Comparison of ENCODE assay signal across 23 mouse cellular contexts in the genomic region with DNA sequence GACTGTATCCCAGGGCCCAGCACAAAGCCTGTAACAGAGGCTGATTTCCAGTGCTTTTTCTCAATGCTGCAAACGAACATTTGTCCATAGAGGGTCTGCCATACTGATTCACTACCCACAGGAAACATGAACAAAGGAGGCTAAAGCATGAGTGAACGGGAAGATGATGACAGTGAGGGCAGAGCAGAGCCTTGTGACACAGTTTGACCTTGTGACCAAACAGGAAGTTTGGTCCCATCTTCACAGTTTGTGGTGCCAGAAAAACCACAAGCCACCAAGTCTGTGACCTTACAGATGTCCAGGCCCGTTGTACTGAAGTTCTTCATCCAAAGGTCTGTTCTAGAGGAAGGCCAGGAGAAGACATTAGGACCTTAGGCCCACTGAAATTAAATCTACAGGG.
"Had no signal": no experiment of that assay in that cellular context is flagged by ENCODE, and none has a peak within 500 bp of the region (broad histone marks: within the 10 kb centered on the region; RNA-seq: fewer than 3 reads in every experiment).

No protein-coding gene starts in this region.

- H3K27me3 ChIP-seq: limb, embryonic 13.5 days; liver, embryonic 15.5 days; megakaryocyte, embryonic 14.5 days; midbrain, embryonic 13.5 days; neural tube, embryonic 13.5 days; stomach, embryonic 15.5 days had no signal

- H3K27ac ChIP-seq: kidney, postnatal 0 days; layer of hippocampus, adult 2 months; limb, embryonic 10.5 days; limb, embryonic 13.5 days; liver, embryonic 15.5 days; midbrain, embryonic 10.5 days; midbrain, embryonic 13.5 days; neural tube, embryonic 13.5 days; stomach, embryonic 15.5 days had no signal

- H3K9me3 ChIP-seq: limb, embryonic 10.5 days; limb, embryonic 13.5 days; liver, embryonic 15.5 days; midbrain, embryonic 10.5 days; midbrain, embryonic 13.5 days; neural tube, embryonic 13.5 days; stomach, embryonic 15.5 days had no signal

- H3K4me3 ChIP-seq: layer of hippocampus, adult 2 months; limb, embryonic 10.5 days; limb, embryonic 13.5 days; liver, embryonic 15.5 days; megakaryocyte, embryonic 14.5 days; midbrain, embryonic 10.5 days; midbrain, embryonic 13.5 days; myocyte; neural tube, embryonic 13.5 days; stomach, embryonic 15.5 days had no signal

- H3K9ac ChIP-seq: limb, embryonic 13.5 days; liver, embryonic 15.5 days; midbrain, embryonic 13.5 days; neural tube, embryonic 13.5 days; stomach, embryonic 15.5 days had no signal

- DNase-seq: kidney, adult 18-20 months; kidney, postnatal 25 days; layer of hippocampus, adult 9-11 months; liver; lung, adult 2 months; lung, postnatal 14 days; lung, postnatal 4 days; retina, postnatal 1 day; right cerebral cortex, postnatal 25 days; spleen, adult 18-20 months; thymus, adult 18-20 months had no signal

- H3K4me2 ChIP-seq: limb, embryonic 13.5 days; liver, embryonic 15.5 days; midbrain, embryonic 13.5 days; neural tube, embryonic 13.5 days; stomach, embryonic 15.5 days had no signal

- H3K36me3 ChIP-seq: limb, embryonic 10.5 days; limb, embryonic 13.5 days; liver, embryonic 15.5 days; midbrain, embryonic 10.5 days; midbrain, embryonic 13.5 days; neural tube, embryonic 13.5 days; stomach, embryonic 15.5 days had no signal

- ATAC-seq: midbrain, embryonic 13.5 days; midbrain, embryonic 16.5 days had no signal

- H3K4me1 ChIP-seq: liver, embryonic 15.5 days; megakaryocyte, embryonic 14.5 days; midbrain, embryonic 10.5 days; midbrain, embryonic 13.5 days; stomach, embryonic 15.5 days had no signal
